Mouse (Mus musculus): ENCODE measurements around the gene Orai1. TPM values are rescaled to one million over a fixed set of nuclear protein-coding genes. Genes with fewer than 3 reads are reported as not detected.

Orai1 gene
- polyA plus RNA-seq, 1 experiment: 0.88 TPM

DNA sequence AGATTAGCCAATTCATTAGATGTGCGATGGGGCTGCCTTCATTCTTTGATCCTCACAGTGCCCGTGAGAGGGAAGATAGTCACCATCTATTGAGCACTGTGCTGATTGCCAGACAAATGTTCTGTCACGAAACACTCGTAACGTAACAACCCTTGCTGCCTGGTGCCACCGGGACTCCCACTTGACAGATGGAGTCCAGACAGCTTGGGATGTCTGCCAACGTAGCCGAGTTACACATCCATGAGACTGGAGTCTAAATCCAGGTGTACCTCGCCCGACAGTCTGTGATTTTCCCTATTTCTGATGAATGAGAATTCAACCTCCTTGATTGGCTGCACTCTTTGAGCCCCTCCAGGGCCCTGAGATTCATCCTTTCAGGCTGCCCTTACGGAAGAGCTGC is 5.0 kb upstream of the Orai1 start:
- Histone ChIP-seq H3K9me3 (ENCODE audit: control insufficient read depth, low read length) (no peaks in the 10 kb centered on the region; the same call in 1 of the 2 replicates), H3K36me3 (ENCODE audit: control insufficient read depth) (no peaks in the 10 kb centered on the region), H3K4me1 (ENCODE audit: control insufficient read depth) (peaks cover 16% of the 10 kb centered on the region), H3K4me3 (replicated peaks) (no peak overlapping the region), H3K27me3 (ENCODE audit: control insufficient read depth) (peaks cover 4% of the 10 kb centered on the region)
- TF ChIP-seq GATA1 (IDR thresholded peaks at IDR 0.05; ENCODE audit: low read length): no peak
- no peak for TF ChIP-seq TAL1 (IDR thresholded peaks at IDR 0.05; ENCODE audit: low read length)

DNA sequence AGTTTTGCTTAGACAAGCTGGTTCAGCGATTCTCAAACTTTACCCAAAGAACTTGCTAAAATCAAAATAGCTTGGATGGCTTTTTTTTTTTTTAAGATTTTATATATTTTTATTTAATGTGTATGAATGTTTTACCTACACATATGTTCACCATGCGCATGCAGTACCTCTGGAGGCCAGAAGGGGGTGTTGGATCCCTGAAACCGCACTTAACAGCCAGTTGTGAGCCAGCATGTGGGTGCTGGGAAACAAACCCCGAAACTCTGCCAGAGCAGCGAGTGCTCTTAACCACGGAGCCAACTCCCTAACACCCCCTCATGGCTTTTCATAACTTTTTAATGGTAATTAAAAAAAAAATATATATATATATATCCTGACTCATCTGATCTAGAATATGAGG is 4.1 kb upstream of the Orai1 start:
- H3K4me1 ChIP-seq (ENCODE audit: control insufficient read depth): peaks cover 22% of the 10 kb centered on the region
- peaks cover 1% of the 10 kb centered on the region; the same call in 1 of the 2 replicates for H3K27me3 ChIP-seq (ENCODE audit: control insufficient read depth)
- no peaks in the 10 kb centered on the region; the same call in 1 of the 2 replicates for H3K9me3 ChIP-seq (ENCODE audit: control insufficient read depth, low read length)
- H3K36me3 ChIP-seq (ENCODE audit: control insufficient read depth): no peaks in the 10 kb centered on the region
- no peak for TF ChIP-seq GATA1 (IDR thresholded peaks at IDR 0.05; ENCODE audit: low read length)
- no peak for TF ChIP-seq TAL1 (IDR thresholded peaks at IDR 0.05; ENCODE audit: low read length)
- no peak overlapping the region for H3K4me3 ChIP-seq (replicated peaks)

DNA sequence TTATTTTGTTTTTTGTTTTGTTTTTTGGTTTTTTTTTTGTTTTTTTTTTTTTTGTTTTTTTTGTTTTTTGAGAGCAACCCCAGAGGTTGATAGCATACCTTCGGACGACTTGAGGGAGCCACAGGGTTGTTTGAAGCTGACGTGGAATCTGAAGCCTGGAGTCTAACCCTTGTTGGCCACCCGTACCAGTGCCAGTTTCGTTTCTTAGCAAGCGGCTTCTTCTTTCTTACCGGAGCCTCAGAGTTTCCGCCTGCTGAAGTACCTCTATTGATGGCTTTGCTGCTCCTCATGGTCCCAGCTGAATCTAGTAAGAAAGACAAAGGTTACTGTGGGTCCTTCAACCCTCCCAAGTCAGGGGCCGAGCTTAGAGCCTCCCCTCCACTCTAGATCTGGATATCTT is 3.2 kb upstream of the Orai1 start:
- H3K9me3 ChIP-seq (ENCODE audit: control insufficient read depth, low read length): no peaks in the 10 kb centered on the region; the same call in 1 of the 2 replicates
- TF ChIP-seq GATA1 (IDR thresholded peaks at IDR 0.05; ENCODE audit: low read length) (no peak), TAL1 (IDR thresholded peaks at IDR 0.05; ENCODE audit: low read length) (no peak)
- no peak overlapping the region for H3K4me3 ChIP-seq (replicated peaks)

GRCm38 (mm10) chr5:123013599-123014315 is 1.1 kb upstream of the Orai1 start:
- H3K27me3 ChIP-seq (ENCODE audit: control insufficient read depth): peaks cover 4% of the 10 kb centered on the region; the same call in 1 of the 2 replicates
- H3K4me3 ChIP-seq (replicated peaks): peak overlapping the region; percentile 5
- no peaks in the 10 kb centered on the region; the same call in 1 of the 2 replicates for H3K9me3 ChIP-seq (ENCODE audit: control insufficient read depth, low read length)
- no peaks in the 10 kb centered on the region for H3K36me3 ChIP-seq (ENCODE audit: control insufficient read depth)
- TF ChIP-seq GATA1 (IDR thresholded peaks at IDR 0.05; ENCODE audit: low read length): no peak
- no peak for TF ChIP-seq TAL1 (IDR thresholded peaks at IDR 0.05; ENCODE audit: low read length)
- H3K4me1 ChIP-seq (ENCODE audit: control insufficient read depth): peaks cover 40% of the 10 kb centered on the region

More for the DNA sequence above, 3.2 kb upstream of the Orai1 start:
- Histone ChIP-seq H3K27me3 (ENCODE audit: control insufficient read depth) (peaks cover 4% of the 10 kb centered on the region; the same call in 1 of the 2 replicates), H3K4me1 (ENCODE audit: control insufficient read depth) (peaks cover 30% of the 10 kb centered on the region), H3K36me3 (ENCODE audit: control insufficient read depth) (no peaks in the 10 kb centered on the region)

- no peaks in the 10 kb centered on the region; the same call in 1 of the 2 replicates for H3K9me3 ChIP-seq (ENCODE audit: control insufficient read depth, low read length)
- no peak for TF ChIP-seq TAL1 (IDR thresholded peaks at IDR 0.05; ENCODE audit: low read length)
- no peak for TF ChIP-seq GATA1 (IDR thresholded peaks at IDR 0.05; ENCODE audit: low read length)
- H3K4me3 ChIP-seq (replicated peaks): peak overlapping the region; percentile 66
- peaks cover 49% of the 10 kb centered on the region for H3K4me1 ChIP-seq (ENCODE audit: control insufficient read depth)
- H3K27me3 ChIP-seq (ENCODE audit: control insufficient read depth): peaks cover 4% of the 10 kb centered on the region; the same call in 1 of the 2 replicates
- H3K36me3 ChIP-seq (ENCODE audit: control insufficient read depth): no peaks in the 10 kb centered on the region
Measured at GRCm38 (mm10) chr5:123015915-123016314, 1.0 kb downstream of the Orai1 start.

DNA sequence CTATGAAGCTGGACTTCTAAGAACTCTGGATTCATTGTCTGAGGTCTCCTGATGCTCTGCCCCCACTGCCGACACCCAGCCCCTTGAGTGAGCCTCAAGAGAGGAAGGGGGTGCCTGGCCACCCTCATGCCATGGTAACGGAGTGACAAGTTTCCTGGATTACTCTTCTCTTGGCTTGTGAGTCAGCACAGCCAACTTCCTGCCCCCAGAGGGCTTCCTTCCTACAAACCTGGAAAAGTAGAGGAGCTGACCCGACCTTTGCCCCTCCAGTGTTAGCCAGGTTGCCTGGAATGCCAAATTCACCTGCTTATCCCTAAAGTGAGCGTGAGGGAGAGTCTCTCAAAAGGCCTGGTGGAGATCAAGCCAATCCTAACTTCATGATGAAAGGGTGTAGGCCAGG is 2.6 kb downstream of the Orai1 start:
- Histone ChIP-seq H3K9me3 (ENCODE audit: control insufficient read depth, low read length) (no peaks in the 10 kb centered on the region), H3K4me1 (ENCODE audit: control insufficient read depth) (peaks cover 49% of the 10 kb centered on the region), H3K27me3 (ENCODE audit: control insufficient read depth) (peaks cover 4% of the 10 kb centered on the region; the same call in 1 of the 2 replicates), H3K36me3 (ENCODE audit: control insufficient read depth) (no peaks in the 10 kb centered on the region), H3K4me3 (replicated peaks) (no peak overlapping the region)
- TF ChIP-seq TAL1 (IDR thresholded peaks at IDR 0.05; ENCODE audit: low read length): no peak
- TF ChIP-seq GATA1 (IDR thresholded peaks at IDR 0.05; ENCODE audit: low read length): no peak

GRCm38 (mm10) chr5:123019336-123020016 is 4.6 kb downstream of the Orai1 start:
- TF ChIP-seq GATA1 (IDR thresholded peaks at IDR 0.05; ENCODE audit: low read length) (no peak), TAL1 (IDR thresholded peaks at IDR 0.05; ENCODE audit: low read length) (no peak)
- Histone ChIP-seq H3K4me3 (replicated peaks) (no peak overlapping the region), H3K4me1 (ENCODE audit: control insufficient read depth) (peaks cover 36% of the 10 kb centered on the region)

GRCm38 (mm10) chr5:123020426-123020825 is 5.6 kb downstream of the Orai1 start:
- TF ChIP-seq GATA1 (IDR thresholded peaks at IDR 0.05; ENCODE audit: low read length): no peak
- no peak for TF ChIP-seq TAL1 (IDR thresholded peaks at IDR 0.05; ENCODE audit: low read length)
- Histone ChIP-seq H3K4me3 (replicated peaks) (no peak overlapping the region), H3K36me3 (ENCODE audit: control insufficient read depth) (no peaks in the 10 kb centered on the region), H3K4me1 (ENCODE audit: control insufficient read depth) (peaks cover 34% of the 10 kb centered on the region), H3K27me3 (ENCODE audit: control insufficient read depth) (peaks cover 4% of the 10 kb centered on the region; the same call in 1 of the 2 replicates), H3K9me3 (ENCODE audit: control insufficient read depth, low read length) (no peaks in the 10 kb centered on the region)

More at GRCm38 (mm10) chr5:123019336-123020016, 4.6 kb downstream of the Orai1 start:
- Histone ChIP-seq H3K36me3 (ENCODE audit: control insufficient read depth) (no peaks in the 10 kb centered on the region), H3K27me3 (ENCODE audit: control insufficient read depth) (peaks cover 4% of the 10 kb centered on the region; the same call in 1 of the 2 replicates), H3K9me3 (ENCODE audit: control insufficient read depth, low read length) (no peaks in the 10 kb centered on the region)

DNA sequence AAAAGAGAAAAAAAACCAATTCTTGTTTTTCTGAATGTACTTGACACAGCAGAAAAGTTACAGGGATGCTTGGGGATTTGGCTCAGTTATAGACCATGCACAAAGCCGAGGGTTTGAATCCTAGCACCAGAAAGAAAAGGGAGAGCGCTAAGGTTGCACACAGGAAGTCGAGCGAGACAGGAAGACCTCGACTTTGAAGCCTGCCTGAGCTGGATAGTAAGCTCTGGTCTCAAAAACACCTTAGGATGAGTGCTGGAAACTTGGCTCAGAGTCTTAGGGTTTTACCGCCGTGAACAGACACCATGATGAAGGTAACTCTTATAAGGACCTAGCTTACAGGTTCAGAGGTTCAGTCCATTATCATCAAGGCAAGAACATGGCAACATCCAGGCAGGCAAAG is 6.6 kb downstream of the Orai1 start:
- H3K36me3 ChIP-seq (ENCODE audit: control insufficient read depth): no peaks in the 10 kb centered on the region
- H3K9me3 ChIP-seq (ENCODE audit: control insufficient read depth, low read length): no peaks in the 10 kb centered on the region
- H3K4me3 ChIP-seq (replicated peaks): no peak overlapping the region
- TF ChIP-seq TAL1 (IDR thresholded peaks at IDR 0.05; ENCODE audit: low read length) (no peak), GATA1 (IDR thresholded peaks at IDR 0.05; ENCODE audit: low read length) (no peak)
- H3K4me1 ChIP-seq (ENCODE audit: control insufficient read depth): peaks cover 24% of the 10 kb centered on the region
- H3K27me3 ChIP-seq (ENCODE audit: control insufficient read depth): no peaks in the 10 kb centered on the region

Measured in erythroblast, embryonic 14.5 days (primary cell).